8 mouse cellular contexts compared by ENCODE assay signal in the genomic region with DNA sequence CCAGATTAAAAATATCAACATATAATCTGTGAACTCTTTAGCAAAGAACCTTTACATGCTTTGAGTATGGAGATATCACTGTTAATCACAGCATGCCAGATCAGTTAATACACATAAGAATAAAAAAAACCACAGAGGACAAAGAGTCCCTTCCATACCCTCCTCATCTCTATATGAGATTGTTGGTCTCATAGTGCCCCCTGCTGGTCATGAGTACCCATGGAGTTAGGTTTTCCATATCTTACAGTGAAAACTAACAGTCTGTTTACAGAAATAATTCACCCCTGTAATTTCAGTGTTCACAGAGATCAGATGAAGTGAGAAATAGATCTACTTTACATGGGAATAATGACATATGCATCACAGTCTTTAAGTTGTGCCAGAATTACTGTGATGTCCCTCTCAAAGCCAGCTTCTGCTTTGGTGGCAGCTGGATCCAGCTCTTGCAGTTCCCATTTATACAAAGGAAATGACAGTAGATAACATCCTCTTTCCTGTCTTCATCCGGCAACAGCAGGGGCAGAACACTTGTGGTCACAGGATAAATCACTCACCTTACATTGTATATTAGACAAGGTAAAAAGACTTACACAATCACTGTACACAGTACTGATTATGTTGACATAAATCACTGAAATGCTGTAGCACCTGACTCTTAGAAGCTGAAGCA.
DNase-seq lines count a peak whose midpoint lies in the region; ATAC-seq and TF ChIP-seq lines count a peak whose summit lies in the region.
"Not testable (repeated sequence)": the region's sequence is repeated elsewhere in the genome, so short reads cannot be mapped to it uniquely, and the experiment has no call there.

No protein-coding gene starts in this region.

- H3K36me3 ChIP-seq in spleen, adult 2 months (ENCODE audit: control insufficient read depth, insufficient read depth, low read length) = not testable (repeated sequence)

- not testable (repeated sequence) for H3K4me1 ChIP-seq in spleen, adult 2 months (ENCODE audit: control insufficient read depth, insufficient read depth, insufficient read length)

- peak; percentile 62 to 74; a peak in 2 of 4 replicates for ATAC-seq in hematopoietic stem cell, adult 5-6 weeks (replicated peaks in 1 of 2; ENCODE audit: insufficient read depth in 1 of 2, low FRiP score in 2 of 2, low TSS enrichment in 1 of 2, low read depth in 1 of 2, poor library complexity in 2 of 2, severe bottlenecking in 2 of 2)
- peak; percentile 80 for ATAC-seq in megakaryocyte-erythroid progenitor cell, adult 5-6 weeks (replicated peaks; ENCODE audit: low FRiP score, low TSS enrichment, poor library complexity, severe bottlenecking)

- WGBS in spleen, adult 2 months = 10% methylated on average over 1 of the region's 1 CpGs

- not testable (repeated sequence) for H3K27me3 ChIP-seq in spleen, adult 2 months (ENCODE audit: control insufficient read depth, insufficient read depth, low read length)

- peak; percentile 75 for DNase-seq in CD4-positive, CD25-positive, alpha-beta regulatory T cell, adult 2 months (ENCODE audit: low read depth, low spot score)
- DNase-seq in c-Kit-positive CD71-negative TER-119-negative erythroid progenitor cells, embryonic 14.5 days (ENCODE audit: low read depth) = peak; percentile 1
- DNase-seq in lung, postnatal 14 days = peak; percentile 1
- peak; percentile 5 to 25 for DNase-seq in spleen, adult 2 months (ENCODE audit: low read depth in 1 of 2, low spot score in 2 of 2)
- peak; percentile 23 to 64 for DNase-seq in thymus, postnatal 10 days (ENCODE audit: low spot score in 2 of 2)
- peak; percentile 78 for DNase-seq in thymus, postnatal 4 days

- TF ChIP-seq CTCF in spleen, adult 2 months (IDR thresholded peaks at IDR 0.05; ENCODE audit: extremely low read depth, insufficient read depth, insufficient read length, insufficient replicate concordance) = not testable (repeated sequence)

- TF ChIP-seq POLR2A in spleen, adult 2 months (IDR thresholded peaks at IDR 0.05; ENCODE audit: low read depth, low read length) = not testable (repeated sequence)

- not testable (repeated sequence) for H3K27ac ChIP-seq in spleen, adult 2 months (ENCODE audit: insufficient read depth, low read length)

- H3K4me3 ChIP-seq in spleen, adult 2 months (ENCODE audit: extremely low read depth, insufficient read depth, insufficient read length) = not testable (repeated sequence)

Comparison
In these comparisons a context has a peak if more than half of its experiments do, and no peak if none do; other contexts are left out.
1. DNase-seq: peak in every context shown above with its lines; median percentile 78 in thymus, postnatal 4 days; 75 in CD4-positive, CD25-positive, alpha-beta regulatory T cell, adult 2 months; 44 in thymus, postnatal 10 days; 15 in spleen, adult 2 months; 1 in c-Kit-positive CD71-negative TER-119-negative erythroid progenitor cells, embryonic 14.5 days; 1 in lung, postnatal 14 days.